Mouse (Mus musculus): Measurements from ENCODE around the gene Nek2. TPM values are rescaled to one million over a fixed set of nuclear protein-coding genes. Genes with fewer than 3 reads are reported as not detected.

Nek2 gene
- total RNA-seq (2014; rRNA removed): 2.2 and 2.6 TPM in 2 replicates
- polyA plus RNA-seq (2015; fragmentation: Nextera tagmentation; extraction: Ambion mirVana): 2.5 TPM in 2 replicates

DNA sequence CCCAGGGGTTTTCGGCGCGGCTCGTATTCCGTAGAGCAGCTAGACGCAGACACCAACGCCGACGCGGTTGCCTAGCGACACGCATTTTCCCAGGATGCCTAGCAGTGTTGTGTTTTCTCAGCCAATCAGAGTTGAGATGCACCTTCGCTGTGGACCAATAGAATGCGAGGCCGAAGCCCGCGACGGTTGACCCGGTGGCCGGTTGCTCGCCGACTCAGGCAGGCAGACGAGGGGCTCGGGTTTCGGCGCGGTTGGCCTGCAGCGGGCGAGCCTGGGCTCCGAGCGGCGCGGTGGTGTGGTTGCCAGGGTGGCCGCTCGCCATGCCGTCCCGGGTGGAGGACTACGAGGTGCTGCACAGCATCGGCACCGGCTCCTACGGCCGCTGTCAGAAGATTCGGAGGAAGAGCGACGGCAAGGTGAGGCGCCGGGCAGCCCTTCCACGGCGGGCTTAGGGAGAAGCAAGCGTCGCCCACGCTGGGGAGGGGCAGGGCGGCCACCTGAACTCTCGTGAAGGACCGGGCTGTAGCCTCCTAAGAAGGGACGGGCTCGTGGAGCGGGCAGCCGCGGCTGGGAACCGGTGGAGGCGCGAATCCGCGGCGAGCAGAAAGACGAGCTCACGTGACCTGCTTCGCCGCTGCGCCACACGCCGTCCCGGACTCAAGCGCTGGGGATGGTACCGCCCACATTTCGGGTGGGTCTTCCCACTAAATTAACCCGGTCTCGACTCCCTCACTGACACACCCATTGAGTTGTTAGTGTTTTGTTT is at the start of gene Nek2:
Gene Nek2, plus strand, starts transcription at position 119 of the 766 bp plus-strand sequence.
- no peaks in the 10 kb centered on the region for H3K9me3 ChIP-seq (ENCODE audit: low read length)
- under 1% methylated on average over 77 of the region's 79 CpGs for WGBS
- no peaks in the 10 kb centered on the region for H3K4me1 ChIP-seq (ENCODE audit: insufficient read depth, low read length)
- ATAC-seq (ENCODE audit: low FRiP score) (peak; percentile 93), DNase-seq (ENCODE audit: low spot score) (peak; percentile 99)
- peak within 1 kb of the TSS; percentile 43; the same call in 1 of the 2 replicates for H3K27ac ChIP-seq (ENCODE audit: low read depth, low read length)
- no peaks in the 10 kb centered on the region for H3K36me3 ChIP-seq (ENCODE audit: insufficient read depth, low read length)
- peak within 1 kb of the TSS; percentile 42; the same call in 1 of the 2 replicates for H3K9ac ChIP-seq (replicated peaks; ENCODE audit: low read length, poor library complexity, severe bottlenecking)
- TF ChIP-seq CTCF (IDR thresholded peaks at IDR 0.05): no peak
- H3K4me3 ChIP-seq (ENCODE audit: low read depth, low read length): peak within 1 kb of the TSS; percentile 70
- H3K27me3 ChIP-seq (ENCODE audit: insufficient read depth, low read length): no peaks in the 10 kb centered on the region
- peak within 1 kb of the TSS; percentile 98 for H3K4me2 ChIP-seq (ENCODE audit: low read depth, low read length, poor library complexity, severe bottlenecking)

DNA sequence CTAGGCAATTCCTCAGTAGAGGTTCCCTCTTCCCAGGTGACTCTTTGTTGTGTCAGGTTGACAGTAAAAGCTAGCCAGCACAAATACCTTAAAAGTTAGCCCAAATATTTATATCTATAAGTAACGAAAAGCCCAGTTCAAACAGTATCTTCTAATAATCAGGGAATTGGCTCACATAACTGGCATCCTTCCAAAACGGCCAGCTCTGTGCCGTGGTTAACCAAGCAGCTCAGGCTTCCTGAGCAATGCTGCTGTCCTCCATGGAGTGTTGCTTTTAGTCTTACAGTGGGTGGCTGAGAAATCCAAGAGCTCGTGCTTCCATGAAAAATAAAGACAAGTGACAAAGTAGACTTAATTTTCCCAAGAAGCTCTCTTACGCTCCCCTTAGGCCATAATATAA is 47.1 kb upstream of the Nek2 start:
- Histone ChIP-seq H3K4me1 (ENCODE audit: insufficient read depth, low read length) (no peaks in the 10 kb centered on the region), H3K36me3 (ENCODE audit: insufficient read depth, low read length) (peaks cover 33% of the 10 kb centered on the region), H3K9me3 (ENCODE audit: low read length) (no peaks in the 10 kb centered on the region), H3K27ac (ENCODE audit: low read depth, low read length) (no peak overlapping the region), H3K4me3 (ENCODE audit: low read depth, low read length) (no peak overlapping the region), H3K27me3 (ENCODE audit: insufficient read depth, low read length) (no peaks in the 10 kb centered on the region), H3K9ac (replicated peaks; ENCODE audit: low read length, poor library complexity, severe bottlenecking) (no peak overlapping the region), H3K4me2 (ENCODE audit: low read depth, low read length, poor library complexity, severe bottlenecking) (no peak overlapping the region)
- ATAC-seq (ENCODE audit: low FRiP score) (no peak), DNase-seq (ENCODE audit: low spot score) (peak; percentile 37)
- 81% methylated on average over 5 of the region's 5 CpGs for WGBS
- no peak for TF ChIP-seq CTCF (IDR thresholded peaks at IDR 0.05)

DNA sequence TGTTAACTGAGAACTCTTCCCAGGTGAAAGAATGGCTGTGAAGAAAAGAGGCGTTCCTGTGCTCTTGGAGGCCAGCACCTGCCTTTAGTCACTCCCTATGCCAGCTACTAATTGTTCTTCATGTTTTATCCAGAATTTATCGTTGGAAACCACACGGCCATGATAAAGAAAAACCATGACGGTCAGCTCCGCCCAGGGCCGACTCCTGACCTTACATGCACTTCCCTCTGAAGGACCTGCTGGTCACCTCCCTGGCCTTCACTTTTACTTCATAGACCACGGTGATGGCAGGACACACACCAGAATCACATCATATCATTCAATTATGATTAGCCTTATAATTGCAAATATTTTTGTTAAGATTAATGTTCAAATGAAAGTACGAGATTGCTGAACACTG is 46.1 kb upstream of the Nek2 start:
- Histone ChIP-seq H3K36me3 (ENCODE audit: insufficient read depth, low read length) (peaks cover 36% of the 10 kb centered on the region), H3K4me1 (ENCODE audit: insufficient read depth, low read length) (no peaks in the 10 kb centered on the region), H3K9ac (replicated peaks; ENCODE audit: low read length, poor library complexity, severe bottlenecking) (no peak overlapping the region), H3K27ac (ENCODE audit: low read depth, low read length) (no peak overlapping the region), H3K27me3 (ENCODE audit: insufficient read depth, low read length) (no peaks in the 10 kb centered on the region), H3K4me2 (ENCODE audit: low read depth, low read length, poor library complexity, severe bottlenecking) (no peak overlapping the region), H3K4me3 (ENCODE audit: low read depth, low read length) (no peak overlapping the region), H3K9me3 (ENCODE audit: low read length) (no peaks in the 10 kb centered on the region)
- ATAC-seq (ENCODE audit: low FRiP score) (no peak), DNase-seq (ENCODE audit: low spot score) (no peak)
- no peak for TF ChIP-seq CTCF (IDR thresholded peaks at IDR 0.05)
- 90% methylated on average over 8 of the region's 8 CpGs for WGBS

DNA sequence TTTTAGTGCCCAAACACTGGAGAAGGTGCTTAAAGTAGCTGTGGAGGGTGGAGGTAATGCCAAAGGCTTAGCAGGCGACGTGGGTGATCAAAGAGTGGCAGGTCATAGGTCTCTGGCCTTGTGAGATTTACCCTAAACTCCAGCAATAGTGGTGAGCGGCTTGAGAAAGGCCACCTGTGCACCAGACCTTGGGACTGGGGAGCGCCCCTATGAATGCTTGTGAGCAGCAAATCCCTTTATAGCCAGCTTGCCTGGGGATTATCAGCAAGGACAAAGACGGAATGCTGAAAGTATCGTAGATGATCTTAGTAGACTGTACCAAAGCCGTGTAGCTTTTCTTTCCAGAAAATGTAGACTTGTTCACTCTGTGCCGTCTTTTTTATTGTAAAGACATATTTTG is 43.7 kb upstream of the Nek2 start:
- no peak for ATAC-seq (ENCODE audit: low FRiP score)
- 39% methylated on average over 8 of the region's 8 CpGs for WGBS
- Histone ChIP-seq H3K9me3 (ENCODE audit: low read length) (no peaks in the 10 kb centered on the region), H3K4me3 (ENCODE audit: low read depth, low read length) (no peak overlapping the region), H3K27me3 (ENCODE audit: insufficient read depth, low read length) (no peaks in the 10 kb centered on the region), H3K9ac (replicated peaks; ENCODE audit: low read length, poor library complexity, severe bottlenecking) (no peak overlapping the region), H3K27ac (ENCODE audit: low read depth, low read length) (no peak overlapping the region), H3K4me2 (ENCODE audit: low read depth, low read length, poor library complexity, severe bottlenecking) (no peak overlapping the region), H3K36me3 (ENCODE audit: insufficient read depth, low read length) (peaks cover 40% of the 10 kb centered on the region), H3K4me1 (ENCODE audit: insufficient read depth, low read length) (no peaks in the 10 kb centered on the region)
- no peak for DNase-seq (ENCODE audit: low spot score)
- no peak for TF ChIP-seq CTCF (IDR thresholded peaks at IDR 0.05)

DNA sequence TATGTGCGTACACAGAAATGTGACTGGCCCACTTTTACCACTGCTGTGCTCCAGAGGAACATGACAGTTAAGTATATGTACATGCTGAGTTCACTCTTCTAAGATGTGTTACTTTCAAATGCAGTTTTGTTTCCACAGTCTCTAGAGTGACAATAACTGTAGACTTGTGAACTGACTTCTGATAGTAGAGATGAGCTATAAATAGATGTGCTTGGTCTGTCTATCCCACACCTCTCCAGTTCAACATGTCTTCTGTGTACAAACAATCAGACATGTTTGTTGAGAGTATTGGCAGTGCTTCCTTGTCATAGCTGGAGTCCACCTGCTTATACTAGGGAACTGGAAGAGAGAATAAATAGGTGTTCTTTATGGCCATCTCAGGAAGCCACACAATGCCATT is 40.8 kb upstream of the Nek2 start:
- Histone ChIP-seq H3K9ac (replicated peaks; ENCODE audit: low read length, poor library complexity, severe bottlenecking) (no peak overlapping the region), H3K36me3 (ENCODE audit: insufficient read depth, low read length) (peaks cover 27% of the 10 kb centered on the region), H3K27me3 (ENCODE audit: insufficient read depth, low read length) (no peaks in the 10 kb centered on the region), H3K4me3 (ENCODE audit: low read depth, low read length) (no peak overlapping the region), H3K9me3 (ENCODE audit: low read length) (no peaks in the 10 kb centered on the region), H3K4me1 (ENCODE audit: insufficient read depth, low read length) (no peaks in the 10 kb centered on the region), H3K4me2 (ENCODE audit: low read depth, low read length, poor library complexity, severe bottlenecking) (no peak overlapping the region), H3K27ac (ENCODE audit: low read depth, low read length) (no peak overlapping the region)
- no peak for ATAC-seq (ENCODE audit: low FRiP score)
- no peak for TF ChIP-seq CTCF (IDR thresholded peaks at IDR 0.05)
- 96% methylated on average over 1 of the region's 1 CpGs for WGBS
- DNase-seq (ENCODE audit: low spot score): no peak

DNA sequence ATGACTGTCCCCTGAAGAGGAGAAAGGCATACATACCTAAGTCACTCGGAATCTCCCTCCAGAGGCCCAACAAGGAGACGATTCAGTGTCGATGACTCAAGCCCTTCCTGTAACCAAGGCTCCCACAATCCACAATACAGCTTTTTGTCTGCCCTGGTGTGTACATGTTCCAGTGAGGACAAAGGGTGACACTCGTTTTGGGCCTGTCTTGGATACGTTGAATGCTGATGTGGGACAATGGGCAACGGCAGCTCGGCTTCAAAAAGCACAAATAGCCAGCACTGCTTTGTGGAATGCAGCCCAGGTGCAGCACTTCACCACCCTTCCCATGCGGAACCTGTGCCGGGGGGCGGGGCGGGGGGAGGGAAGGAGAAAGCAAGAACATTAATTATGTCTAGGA is 36.1 kb upstream of the Nek2 start:
- Histone ChIP-seq H3K27ac (ENCODE audit: low read depth, low read length) (no peak overlapping the region), H3K4me1 (ENCODE audit: insufficient read depth, low read length) (no peaks in the 10 kb centered on the region), H3K27me3 (ENCODE audit: insufficient read depth, low read length) (no peaks in the 10 kb centered on the region), H3K36me3 (ENCODE audit: insufficient read depth, low read length) (peaks cover 4% of the 10 kb centered on the region; the same call in 1 of the 2 replicates), H3K4me3 (ENCODE audit: low read depth, low read length) (no peak overlapping the region), H3K9me3 (ENCODE audit: low read length) (no peaks in the 10 kb centered on the region), H3K4me2 (ENCODE audit: low read depth, low read length, poor library complexity, severe bottlenecking) (no peak overlapping the region), H3K9ac (replicated peaks; ENCODE audit: low read length, poor library complexity, severe bottlenecking) (no peak overlapping the region)
- no peak for DNase-seq (ENCODE audit: low spot score)
- ATAC-seq (ENCODE audit: low FRiP score): no peak
- TF ChIP-seq CTCF (IDR thresholded peaks at IDR 0.05): no peak
- WGBS: 70% methylated on average over 11 of the region's 11 CpGs
